Mouse (Mus musculus): ENCODE measurements around the gene Esrrb. TPM values are rescaled to one million over a fixed set of nuclear protein-coding genes. Genes with fewer than 3 reads are reported as not detected.

Esrrb gene
- total RNA-seq, 4 experiments from 2014 or later = 24.4 to 34.7 (median 29.2) TPM

DNA sequence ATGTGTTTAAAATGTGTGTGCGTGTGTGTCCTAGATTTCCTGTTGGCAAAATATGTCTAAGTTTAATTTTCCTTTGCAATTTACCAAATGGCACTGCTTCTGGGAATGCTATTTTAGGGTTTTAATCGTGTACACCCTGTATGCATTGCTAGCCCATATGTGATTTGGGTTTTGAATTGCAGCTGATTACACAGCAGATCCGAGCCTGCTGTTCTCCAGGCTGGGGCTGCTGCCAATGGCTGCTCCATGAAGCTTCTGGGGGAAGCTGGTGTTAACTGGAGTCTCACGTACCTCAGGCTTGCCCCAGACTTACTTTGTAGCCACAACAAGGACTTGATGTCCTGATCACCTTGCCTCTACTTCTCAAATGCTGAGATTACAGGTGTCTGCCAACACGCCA lies 205.1 kb downstream of the Esrrb start:
- DNase-seq (ENCODE audit: low spot score) = no peak

Other genes starting within 250 kb of the Esrrb start
- 10 to 100 TPM; 11.7 to 13.0 (median 12.3) TPM for gene Gpatch2l, start 119.3 kb upstream of the Esrrb start, total RNA-seq (2022)

All from heart, adult 8-10 months (tissue).